Mouse (Mus musculus) adrenal gland, postnatal 10 days (tissue): ENCODE measurements at regions not wholly inside any gene's neighbourhood (a gene's known extent, or its start where the extent isn't known, plus 50 kb on each side); places are given as distances from the start of the nearest gene placed in this dataset.
"Not testable (repeated sequence)": the region's sequence is repeated elsewhere in the genome, so short reads cannot be mapped to it uniquely, and the experiment has no call there.

Experiments used
- DNase-seq: peaks from one replicate; pipeline ENCODE4 v3.0.0; 2021; ENCODE audit warnings: mixed read lengths

- no peak for DNase-seq
Observed at GRCm38 (mm10) chr5:22433512-22433911, 89.0 kb upstream of the Reln start.

GRCm38 (mm10) chr5:22431721-22432120 is 87.2 kb upstream of the Reln start:
- DNase-seq: no peak

- DNase-seq: not testable (repeated sequence)
Observed at GRCm38 (mm10) chr5:22425706-22426417, 81.4 kb upstream of the Reln start.

DNA sequence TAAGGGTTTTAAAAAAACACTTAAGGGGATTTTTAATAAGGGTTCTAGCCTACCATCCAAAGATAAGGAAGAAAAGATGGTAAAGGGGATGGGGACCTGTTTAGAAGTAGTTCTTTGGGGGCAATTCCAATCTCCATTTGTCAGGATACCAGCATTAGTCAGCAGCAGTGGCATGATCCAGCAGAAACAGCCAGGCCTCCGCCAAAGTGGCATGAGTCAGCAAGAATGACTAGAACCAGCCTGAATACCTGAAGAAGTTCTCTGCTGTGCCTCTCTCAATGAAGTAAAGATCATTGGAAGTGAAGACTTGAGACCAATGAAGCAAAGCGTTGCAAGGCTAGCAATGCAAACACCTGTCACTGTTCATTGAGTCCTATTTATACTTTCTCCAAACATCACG is 71.5 kb upstream of the Reln start:
- DNase-seq: no peak

- peak; percentile 14 for DNase-seq
Observed at GRCm38 (mm10) chr5:22399134-22399533, 54.6 kb upstream of the Reln start.
